Mouse (Mus musculus) erythroblast, embryonic 14.5 days (primary cell): Measurements from ENCODE around the gene Lpp. TPM values are rescaled to one million over a fixed set of nuclear protein-coding genes. Genes with fewer than 3 reads are reported as not detected.

Experiments
- H3K27me3 ChIP-seq: 2 replicates; pipeline ENCODE4 v1.6.1; 2012; ENCODE audit warnings: inconsistent platforms; ENCODE audit not compliant: control insufficient read depth
- H3K36me3 ChIP-seq: 2 replicates; pipeline ENCODE4 v1.6.1; 2012; ENCODE audit warnings: mild to moderate bottlenecking, inconsistent platforms; ENCODE audit not compliant: control insufficient read depth
- H3K4me1 ChIP-seq: 2 replicates; pipeline ENCODE4 v1.6.1; 2012; ENCODE audit warnings: inconsistent platforms; ENCODE audit not compliant: control insufficient read depth
- H3K4me3 ChIP-seq: replicated peaks from 2 replicates; pipeline ENCODE3; 2012; ENCODE audit warnings: moderate library complexity, mild to moderate bottlenecking, inconsistent platforms
- H3K9me3 ChIP-seq: 2 replicates; pipeline ENCODE4 v1.6.1; 2012; ENCODE audit warnings: low read length, inconsistent platforms, mixed read lengths; ENCODE audit not compliant: control insufficient read depth
- GATA1 ChIP-seq: IDR thresholded peaks from 2 replicates; pipeline ENCODE4 v1.6.1; 2012; ENCODE audit warnings: low read length, inconsistent platforms, mixed read lengths
- TAL1 ChIP-seq: IDR thresholded peaks from 3 replicates; pipeline ENCODE4 v1.6.1; 2012; ENCODE audit warnings: low read length, inconsistent platforms, mixed read lengths
- polyA plus RNA-seq: library from polyadenylated mRNA; stranded (reverse); fragments of >175 nt; gene quantifications from 2 replicates; pipeline ENCODE4 v1.2.3, GENCODE M21; 2012

Lpp gene
- polyA plus RNA-seq, 1 experiment: not detected

DNA sequence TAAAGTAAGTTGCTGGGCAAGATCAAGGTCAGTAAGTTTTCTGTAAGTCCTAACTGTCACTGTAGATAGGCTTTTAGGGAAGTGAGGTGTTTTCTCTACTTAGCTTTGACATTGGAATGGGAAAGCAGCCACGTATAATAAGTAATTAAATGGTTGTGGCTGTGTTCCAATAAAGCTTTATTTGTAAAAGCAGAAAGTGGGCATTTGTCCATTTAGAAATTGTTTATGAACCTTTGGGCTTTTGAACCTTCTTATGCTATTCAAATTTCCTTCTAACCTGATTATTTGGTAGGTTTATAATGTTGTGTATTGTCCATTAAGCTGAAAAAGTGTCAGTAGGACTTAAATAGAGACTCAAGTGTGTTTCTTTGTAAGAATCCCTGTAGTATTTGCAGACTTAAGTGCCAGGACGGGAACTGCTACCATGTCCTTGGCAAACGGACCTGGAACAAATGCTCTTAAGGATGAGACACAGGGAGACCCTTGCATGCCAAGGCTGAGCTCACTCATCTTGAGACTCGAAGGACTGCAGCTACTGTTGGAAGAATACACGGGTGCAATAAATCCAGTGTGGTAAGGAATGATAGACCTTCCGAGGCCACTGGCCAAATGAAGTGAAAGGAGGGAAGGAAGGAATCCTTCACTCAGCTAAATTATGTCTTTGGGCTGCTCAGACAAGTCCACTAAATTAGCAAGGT, 252.7 kb downstream of the Lpp start:
- TF ChIP-seq TAL1 (no peak), GATA1 (no peak)
- H3K9me3 ChIP-seq: no peaks in the 10 kb centered on the region

DNA sequence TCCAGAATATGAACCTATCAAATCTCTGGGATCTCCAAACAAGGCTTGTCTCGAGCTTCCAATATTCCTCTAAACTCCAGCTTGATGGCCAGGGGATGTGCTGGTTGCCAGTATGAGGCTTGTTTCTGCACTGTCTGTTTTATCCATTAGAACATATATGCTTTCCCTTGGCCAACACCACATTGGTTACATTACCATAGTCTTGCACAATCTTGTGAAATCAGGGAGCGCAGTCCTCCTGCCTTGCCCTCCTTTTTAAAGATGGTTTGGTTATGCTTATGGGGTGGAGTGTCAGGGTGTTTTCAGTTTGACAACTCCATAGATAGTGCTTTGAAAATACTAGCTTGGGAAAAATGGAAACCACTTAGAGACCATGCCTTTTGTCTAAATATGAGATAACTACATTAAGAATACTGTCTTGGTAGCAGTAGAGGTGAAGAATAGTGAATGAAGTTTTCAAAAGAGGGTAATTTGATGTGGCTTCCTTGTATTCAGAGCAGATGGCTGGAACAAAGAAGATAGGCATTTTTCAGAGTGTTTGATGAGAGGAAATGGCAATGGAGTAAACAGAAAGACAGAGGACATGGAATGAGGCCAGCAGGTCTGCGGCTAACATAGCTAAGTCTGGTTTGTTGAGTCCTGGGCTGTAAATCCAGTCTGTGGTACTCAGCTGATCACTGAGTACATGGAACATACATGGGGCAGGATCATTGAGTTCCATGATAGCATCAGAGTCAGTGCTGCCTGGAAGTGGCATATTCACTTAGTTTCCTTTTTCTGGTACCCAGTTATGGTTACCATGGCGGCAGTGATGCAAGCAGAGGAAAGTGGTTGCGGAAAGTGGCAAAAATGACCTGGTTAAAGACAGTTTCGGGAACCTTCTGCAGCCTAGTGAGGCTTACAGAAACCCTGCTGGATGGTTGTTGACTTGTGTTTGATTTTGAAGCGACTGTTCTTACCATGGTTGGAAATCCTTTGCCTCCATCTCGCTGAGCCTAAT, 258.6 kb downstream of the Lpp start:
- H3K4me1 ChIP-seq: no peaks in the 10 kb centered on the region
- no peaks in the 10 kb centered on the region for H3K27me3 ChIP-seq
- TF ChIP-seq TAL1: no peak
- TF ChIP-seq GATA1: no peak
- no peaks in the 10 kb centered on the region for H3K9me3 ChIP-seq
- no peak overlapping the region for H3K4me3 ChIP-seq
- H3K36me3 ChIP-seq: no peaks in the 10 kb centered on the region

More for the DNA sequence above, 252.7 kb downstream of the Lpp start:
- H3K4me3 ChIP-seq: no peak overlapping the region
- no peaks in the 10 kb centered on the region for H3K4me1 ChIP-seq
- no peaks in the 10 kb centered on the region for H3K27me3 ChIP-seq
- no peaks in the 10 kb centered on the region for H3K36me3 ChIP-seq

GRCm38 (mm10) chr16:24653041-24653440, 259.7 kb downstream of the Lpp start:
- TF ChIP-seq TAL1 (no peak), GATA1 (no peak)
- no peak overlapping the region for H3K4me3 ChIP-seq
- no peaks in the 10 kb centered on the region for H3K27me3 ChIP-seq
- H3K9me3 ChIP-seq: no peaks in the 10 kb centered on the region
- H3K36me3 ChIP-seq: no peaks in the 10 kb centered on the region
- H3K4me1 ChIP-seq: no peaks in the 10 kb centered on the region

GRCm38 (mm10) chr16:24655116-24655515, 261.8 kb downstream of the Lpp start:
- no peaks in the 10 kb centered on the region for H3K27me3 ChIP-seq
- TF ChIP-seq GATA1 (no peak), TAL1 (no peak)

GRCm38 (mm10) chr16:24656026-24656425, 262.7 kb downstream of the Lpp start:
- Histone ChIP-seq H3K4me1 (no peaks in the 10 kb centered on the region), H3K27me3 (no peaks in the 10 kb centered on the region), H3K36me3 (no peaks in the 10 kb centered on the region), H3K4me3 (no peak overlapping the region), H3K9me3 (no peaks in the 10 kb centered on the region)
- TF ChIP-seq GATA1 (no peak), TAL1 (no peak)

More at GRCm38 (mm10) chr16:24655116-24655515, 261.8 kb downstream of the Lpp start:
- Histone ChIP-seq H3K4me1 (no peaks in the 10 kb centered on the region), H3K4me3 (no peak overlapping the region), H3K36me3 (no peaks in the 10 kb centered on the region), H3K9me3 (no peaks in the 10 kb centered on the region)

GRCm38 (mm10) chr16:24656752-24657151, 263.4 kb downstream of the Lpp start:
- Histone ChIP-seq H3K4me1 (no peaks in the 10 kb centered on the region), H3K9me3 (no peaks in the 10 kb centered on the region), H3K27me3 (no peaks in the 10 kb centered on the region), H3K4me3 (no peak overlapping the region), H3K36me3 (no peaks in the 10 kb centered on the region)
- TF ChIP-seq TAL1: no peak
- TF ChIP-seq GATA1: no peak

GRCm38 (mm10) chr16:24659049-24659448, 265.7 kb downstream of the Lpp start:
- Histone ChIP-seq H3K4me1 (no peaks in the 10 kb centered on the region), H3K9me3 (no peaks in the 10 kb centered on the region), H3K27me3 (no peaks in the 10 kb centered on the region), H3K4me3 (no peak overlapping the region), H3K36me3 (no peaks in the 10 kb centered on the region)
- TF ChIP-seq TAL1 (no peak), GATA1 (no peak)

- H3K9me3 ChIP-seq: no peaks in the 10 kb centered on the region
- H3K4me3 ChIP-seq: no peak overlapping the region
- no peaks in the 10 kb centered on the region for H3K27me3 ChIP-seq
- TF ChIP-seq GATA1 (no peak), TAL1 (no peak)
- H3K36me3 ChIP-seq: no peaks in the 10 kb centered on the region
- no peaks in the 10 kb centered on the region for H3K4me1 ChIP-seq
These were observed 270.8 kb downstream of the Lpp start for GRCm38 (mm10) chr16:24664131-24664530.

DNA sequence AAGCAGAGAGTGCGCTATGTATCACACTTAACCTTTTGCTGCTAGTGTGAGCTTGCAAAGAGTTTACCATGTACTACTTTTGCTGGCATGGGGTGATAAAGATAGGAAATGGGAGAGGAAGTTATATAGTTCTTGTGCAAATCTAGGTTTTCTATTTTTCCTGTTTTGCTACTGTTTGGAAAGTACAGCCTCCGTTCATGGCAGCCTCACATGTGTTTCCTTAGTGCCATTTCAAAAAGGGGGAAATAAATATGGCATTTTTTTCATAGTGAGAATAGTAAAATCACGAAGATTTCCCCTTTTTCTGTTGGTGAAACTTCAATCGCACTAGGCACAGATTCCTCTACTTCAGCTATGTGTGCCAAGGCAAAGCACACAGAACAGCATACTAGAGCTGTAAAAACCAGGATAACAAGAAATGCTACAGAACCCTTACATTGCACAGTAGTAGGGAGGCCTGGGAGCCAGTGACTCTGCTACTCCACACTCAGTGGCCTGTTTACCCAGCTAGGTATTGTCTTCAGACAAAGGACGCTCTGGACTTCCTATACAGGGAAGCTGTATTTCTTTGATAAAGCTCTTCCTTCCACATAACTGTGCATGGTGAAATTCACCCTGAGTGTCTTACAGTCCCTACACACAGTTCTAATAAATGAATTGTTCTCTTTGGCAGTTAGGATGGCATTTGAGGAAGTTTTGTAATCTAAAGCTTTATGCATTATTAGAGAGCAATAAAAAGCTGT, 276.6 kb downstream of the Lpp start:
- no peaks in the 10 kb centered on the region for H3K9me3 ChIP-seq
- no peaks in the 10 kb centered on the region for H3K4me1 ChIP-seq
- TF ChIP-seq TAL1 (no peak), GATA1 (no peak)

More for the DNA sequence above, 276.6 kb downstream of the Lpp start:
- Histone ChIP-seq H3K4me3 (no peak overlapping the region), H3K36me3 (no peaks in the 10 kb centered on the region), H3K27me3 (no peaks in the 10 kb centered on the region)
